Comparison of ENCODE assay signal across 20 mouse cellular contexts in the genomic region with DNA sequence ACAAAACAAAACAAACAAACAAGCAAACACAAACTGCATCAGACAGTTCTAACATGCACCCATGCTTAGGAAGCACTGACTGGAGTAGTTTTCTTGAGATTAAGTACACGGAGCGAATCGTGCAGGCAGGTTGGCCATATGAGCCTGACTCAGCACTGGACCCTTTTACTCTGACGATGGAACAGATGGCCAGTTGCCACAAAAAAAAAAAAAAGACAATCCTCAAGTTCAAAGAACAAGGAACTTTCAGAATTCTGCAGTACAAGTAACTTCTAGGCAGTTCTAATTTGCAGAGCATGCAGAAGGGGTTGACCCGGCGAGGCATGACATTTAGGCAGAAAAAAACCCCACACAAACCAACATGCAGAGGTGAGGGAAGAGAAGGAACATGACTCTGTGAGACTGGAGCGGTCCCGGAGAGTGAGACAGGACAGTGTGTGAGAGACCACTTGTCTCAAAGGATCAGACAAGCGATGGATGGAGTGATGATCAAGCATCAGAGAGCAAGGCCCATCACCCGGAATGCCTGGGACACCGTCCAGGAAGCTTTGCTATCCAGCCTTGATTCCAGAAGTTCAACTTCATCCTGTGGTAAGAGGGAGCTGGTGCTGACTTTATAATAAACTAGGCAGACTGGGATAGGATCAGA.
DNase-seq lines count a peak whose midpoint lies in the region; ATAC-seq and TF ChIP-seq lines count a peak whose summit lies in the region.
"Had no signal": no experiment of that assay in that cellular context is flagged by ENCODE, and none has a peak within 500 bp of the region (broad histone marks: within the 10 kb centered on the region; RNA-seq: fewer than 3 reads in every experiment).

No protein-coding gene starts in this region.

- H3K9me3 ChIP-seq in lung, embryonic 15.5 days = no peaks in the 10 kb centered on the region
- H3K9me3 ChIP-seq in kidney, postnatal 0 days (replicated peaks; ENCODE audit: low read length) = no peaks in the 10 kb centered on the region
- H3K9me3 ChIP-seq in limb, embryonic 14.5 days (ENCODE audit: control insufficient read depth, low read length) = no peaks in the 10 kb centered on the region
- H3K9me3 ChIP-seq: hindbrain, embryonic 15.5 days; limb, embryonic 15.5 days had no signal

- H3K4me1 ChIP-seq in lung, embryonic 15.5 days = peaks cover 60% of the 10 kb centered on the region
- H3K4me1 ChIP-seq in kidney, postnatal 0 days (replicated peaks; ENCODE audit: insufficient read depth, low read length) = no peaks in the 10 kb centered on the region; the same call in 1 of the 2 replicates
- H3K4me1 ChIP-seq in limb, embryonic 14.5 days (ENCODE audit: control insufficient read depth, insufficient read depth, low read length) = peaks cover 43% of the 10 kb centered on the region

- no peaks in the 10 kb centered on the region for H3K27me3 ChIP-seq in lung, embryonic 15.5 days
- no peaks in the 10 kb centered on the region for H3K27me3 ChIP-seq in kidney, postnatal 0 days (ENCODE audit: insufficient read depth, low read length)
- no peaks in the 10 kb centered on the region for H3K27me3 ChIP-seq in limb, embryonic 14.5 days (ENCODE audit: control insufficient read depth, insufficient read depth, low read length)
- H3K27me3 ChIP-seq: hindbrain, embryonic 15.5 days; limb, embryonic 15.5 days had no signal

- peak overlapping the region; percentile 22; the same call in 1 of the 2 replicates for H3K27ac ChIP-seq in lung, embryonic 15.5 days
- H3K27ac ChIP-seq in kidney, postnatal 0 days = no peak overlapping the region
- 0 out of 2 replicates have a peak overlapping the region, but pooled peaks have one; percentile 28 for H3K27ac ChIP-seq in limb, embryonic 14.5 days (replicated peaks; ENCODE audit: low read depth, low read length)
- H3K27ac ChIP-seq: gastrocnemius, adult 2 months; heart, adult 2 months had no signal

- 44% methylated on average over 11 of the region's 11 CpGs for WGBS in lung, embryonic 15.5 days
- WGBS in kidney, postnatal 0 days = 54% methylated on average over 11 of the region's 11 CpGs
- 49% methylated on average over 11 of the region's 11 CpGs for WGBS in limb, embryonic 14.5 days

- H3K4me3 ChIP-seq in lung, embryonic 15.5 days = no peak overlapping the region
- no peak overlapping the region for H3K4me3 ChIP-seq in kidney, postnatal 0 days (replicated peaks; ENCODE audit: low read depth, low read length)
- no peak overlapping the region for H3K4me3 ChIP-seq in limb, embryonic 14.5 days (replicated peaks; ENCODE audit: low read length)
- H3K4me3 ChIP-seq: gastrocnemius, adult 2 months; heart, adult 2 months; hindbrain, embryonic 15.5 days; limb, embryonic 15.5 days had no signal

- no peak overlapping the region for H3K4me2 ChIP-seq in lung, embryonic 15.5 days
- H3K4me2 ChIP-seq in kidney, postnatal 0 days (ENCODE audit: low read length) = no peak overlapping the region
- H3K4me2 ChIP-seq in limb, embryonic 14.5 days (replicated peaks; ENCODE audit: low read depth, low read length, severe bottlenecking) = no peak overlapping the region
- H3K4me2 ChIP-seq: hindbrain, embryonic 15.5 days; limb, embryonic 15.5 days; midbrain, embryonic 11.5 days had no signal

- no peak overlapping the region for H3K9ac ChIP-seq in lung, embryonic 15.5 days
- H3K9ac ChIP-seq in kidney, postnatal 0 days (ENCODE audit: low read depth, low read length) = no peak overlapping the region
- no peak overlapping the region for H3K9ac ChIP-seq in limb, embryonic 14.5 days (ENCODE audit: low read depth, low read length, severe bottlenecking)
- H3K9ac ChIP-seq: hindbrain, embryonic 15.5 days; limb, embryonic 15.5 days; liver, postnatal 0 days had no signal

- no peaks in the 10 kb centered on the region for H3K36me3 ChIP-seq in lung, embryonic 15.5 days
- H3K36me3 ChIP-seq in kidney, postnatal 0 days (ENCODE audit: insufficient read depth, low read length) = no peaks in the 10 kb centered on the region
- no peaks in the 10 kb centered on the region for H3K36me3 ChIP-seq in limb, embryonic 14.5 days (ENCODE audit: control insufficient read depth, insufficient read depth, low read length)
- H3K36me3 ChIP-seq: hindbrain, embryonic 15.5 days; limb, embryonic 15.5 days had no signal

- DNase-seq in lung, postnatal 14 days = no peak
- DNase-seq in Muller cell, postnatal 12 days (ENCODE audit: inconsistent ontology term) = peak; percentile 30
- DNase-seq in kidney, postnatal 0 days (ENCODE audit: low spot score) = peak; percentile 27
- peak; percentile 46 for DNase-seq in limb, embryonic 14.5 days (ENCODE audit: low spot score)
- DNase-seq in layer of hippocampus, adult 9-10 months (ENCODE audit: low spot score) = no peak
- no peak for DNase-seq in spleen, postnatal 14 days (ENCODE audit: low spot score in 2 of 2)
- no peak for DNase-seq in layer of hippocampus, adult 9-11 months
- DNase-seq: adrenal gland, postnatal 25 days; cerebellum, postnatal 14 days; gastrocnemius, adult 2 months; heart, adult 2 months; liver, postnatal 0 days; right cerebral cortex, adult 18-20 months; spleen, adult 18-20 months; thymus, adult 18-20 months had no signal

- peak; percentile 72 for ATAC-seq in lung, embryonic 15.5 days (ENCODE audit: borderline replicate concordance, extremely low read depth, low FRiP score, low TSS enrichment)
- ATAC-seq in kidney, postnatal 0 days (replicated peaks; ENCODE audit: low FRiP score, low read depth) = no peak
- ATAC-seq in limb, embryonic 14.5 days (ENCODE audit: low FRiP score, low read depth) = no peak
- ATAC-seq: forebrain, embryonic 14.5 days; liver, postnatal 0 days had no signal

- TF ChIP-seq POLR2A in limb, embryonic 14.5 days (IDR thresholded peaks at IDR 0.05; ENCODE audit: borderline replicate concordance, extremely low read depth, insufficient read depth, insufficient read length) = no peak

- TF ChIP-seq CTCF in kidney, postnatal 0 days (IDR thresholded peaks at IDR 0.05; ENCODE audit: low read depth) = no peak

Comparison
In these comparisons a context has a peak if more than half of its experiments do, and no peak if none do; other contexts are left out.
1. DNase-seq: peak in Muller cell, postnatal 12 days (single experiment), kidney, postnatal 0 days (single experiment) and limb, embryonic 14.5 days (single experiment); none in lung, postnatal 14 days (single experiment), layer of hippocampus, adult 9-10 months (single experiment), spleen, postnatal 14 days (0 of 2) and layer of hippocampus, adult 9-11 months (single experiment).